Mouse (Mus musculus) ES-E14 (cell line): Measurements from ENCODE around the gene Nt5c2. TPM values are rescaled to one million over a fixed set of nuclear protein-coding genes. Genes with fewer than 3 reads are reported as not detected.
"Not testable (repeated sequence)": the region's sequence is repeated elsewhere in the genome, so short reads cannot be mapped to it uniquely, and the experiment has no call there.

ENCODE experiments used
- DNase-seq: peaks from one replicate; pipeline ENCODE4 v3.0.0-alpha.2; 2013; ENCODE audit warnings: low read depth, low spot score
- H3K27ac ChIP-seq: 2 replicates; pipeline ENCODE4 v1.5.1; 2012; ENCODE audit warnings: low read depth, mild to moderate bottlenecking, low read length, moderate library complexity, mixed read lengths; ENCODE audit not compliant: poor library complexity, insufficient read depth, severe bottlenecking
- H3K36me3 ChIP-seq: 2 replicates; pipeline ENCODE4 v1.6.1; 2012; ENCODE audit warnings: mild to moderate bottlenecking, low read length, moderate library complexity, mixed read lengths; ENCODE audit not compliant: control insufficient read depth, poor library complexity, insufficient read depth, severe bottlenecking
- H3K4me1 ChIP-seq, 2 experiments: fragments of 150-350 bp in 1 of 2; sonication (generic) in 1 of 2; 2 replicates each; pipeline ENCODE4 v1.6.1; 2012; ENCODE audit warnings: low read length in 2 of 2, mild to moderate bottlenecking in 1 of 2, mixed read lengths in 1 of 2; ENCODE audit not compliant: control insufficient read depth in 2 of 2, insufficient read depth in 2 of 2, poor library complexity in 1 of 2
- H3K4me3 ChIP-seq, 2 experiments: fragments of 150-350 bp in 1 of 2; sonication (generic) in 1 of 2; 2 replicates each; pipeline ENCODE4 v1.5.1; 2012; ENCODE audit warnings: low read length in 2 of 2, low read depth in 1 of 2, mild to moderate bottlenecking in 1 of 2, mixed read lengths in 1 of 2; ENCODE audit not compliant: insufficient read depth in 1 of 2, poor library complexity in 1 of 2, severe bottlenecking in 1 of 2
- H3K9ac ChIP-seq: 2 replicates; pipeline ENCODE4 v1.6.1; 2012; ENCODE audit warnings: low read depth, mild to moderate bottlenecking, low read length, mixed read lengths; ENCODE audit not compliant: poor library complexity, insufficient read depth, severe bottlenecking
- H3K9me3 ChIP-seq: fragments of 150-350 bp; sonication (generic); 2 replicates; pipeline ENCODE4 v1.6.1; 2012; ENCODE audit warnings: low read depth, mild to moderate bottlenecking, low read length; ENCODE audit not compliant: control insufficient read depth, insufficient read depth
- CHD2 ChIP-seq: IDR thresholded peaks from 2 replicates; pipeline ENCODE4 v1.6.1; 2014; ENCODE audit warnings: mild to moderate bottlenecking, low read depth, low read length, inconsistent platforms
- HCFC1 ChIP-seq: IDR thresholded peaks from 2 replicates; pipeline ENCODE4 v1.6.1; 2012; ENCODE audit warnings: low read length, inconsistent platforms, borderline replicate concordance; ENCODE audit not compliant: insufficient read depth
- MAFK ChIP-seq: IDR thresholded peaks from 2 replicates; pipeline ENCODE4 v1.6.1; 2014; ENCODE audit warnings: mild to moderate bottlenecking, low read depth, low read length, inconsistent platforms; ENCODE audit not compliant: insufficient read depth
- ZC3H11A ChIP-seq: IDR thresholded peaks from 2 replicates; pipeline ENCODE4 v1.6.1; 2012; ENCODE audit warnings: low read depth, mild to moderate bottlenecking, inconsistent platforms, low read length, borderline replicate concordance
- ZNF384 ChIP-seq: IDR thresholded peaks from 2 replicates; pipeline ENCODE4 v1.6.1; 2012; ENCODE audit warnings: low read depth, low read length, inconsistent platforms
- in situ Hi-C, 2 experiments: fragments of 600-800 bp; cut with MboI; formaldehyde crosslinking; loops; one replicate each; pipeline ENCODE4 v1.15.1; 2025; ENCODE audit warnings: low sequenced_read_pairs in 2 of 2, inconsistent platforms in 1 of 2; ENCODE audit not compliant: unreplicated experiment in 2 of 2
- total RNA-seq: library from RNA; depleted of rRNA; stranded (reverse); fragments of 300-350 nt; gene quantifications from 2 replicates; pipeline ENCODE4 v1.2.3, GENCODE M21; 2012

The Nt5c2 gene
- total RNA-seq, 1 experiment: 27.0 TPM

DNA sequence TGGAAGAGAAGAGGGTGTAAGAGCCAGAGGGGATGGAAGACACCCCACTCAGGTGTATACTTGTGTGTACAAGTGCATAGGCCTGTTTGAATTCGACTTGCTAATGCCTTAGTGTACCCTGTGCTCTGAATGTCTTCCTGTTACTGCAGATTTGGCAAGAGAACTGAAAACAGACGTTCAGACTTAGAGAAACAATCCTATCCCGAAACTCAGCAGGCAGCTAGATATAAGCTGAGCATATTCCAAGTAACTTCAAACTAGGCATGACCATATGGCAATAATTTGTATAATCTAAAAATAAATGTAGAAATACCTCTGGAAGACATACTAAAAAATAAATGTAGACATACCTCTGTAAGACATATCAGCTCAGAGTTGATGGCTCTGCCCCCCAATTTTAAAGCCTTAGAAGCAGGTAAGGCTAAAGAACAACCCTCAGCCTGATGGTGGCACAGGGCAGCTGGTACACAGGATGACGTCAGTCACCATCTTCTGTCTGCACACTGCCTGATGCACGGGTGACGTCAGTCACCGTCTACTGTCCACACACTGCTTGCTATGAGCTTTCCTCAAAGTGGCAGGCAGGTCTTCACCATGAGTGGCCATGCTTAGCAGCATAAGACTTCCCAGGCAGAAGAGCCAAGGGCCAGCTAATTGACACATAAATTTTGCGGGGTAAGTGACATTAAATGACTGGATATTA lies 16.6 kb downstream of the Nt5c2 start:
- H3K36me3 ChIP-seq: no peaks in the 10 kb centered on the region

GRCm38 (mm10) chr19:46996095-46996494 lies 18.9 kb downstream of the Nt5c2 start:
- Histone ChIP-seq H3K9me3 (no peaks in the 10 kb centered on the region), H3K27ac (no peak overlapping the region), H3K9ac (no peak overlapping the region), H3K4me3 (no peak overlapping the region), H3K4me1 (peaks cover 0 to 2% of the 10 kb centered on the region in 2 experiments; a peak in 1 of 4 replicates), H3K36me3 (no peaks in the 10 kb centered on the region)
- in situ Hi-C loops: loop anchor here (10.0 kb wide), 1 partner anchor 111 kb away; no protein-coding TSS in a partner anchor
- TF ChIP-seq HCFC1: no peak
- TF ChIP-seq CHD2: no peak
- TF ChIP-seq MAFK: no peak
- no peak for TF ChIP-seq ZC3H11A
- no peak for TF ChIP-seq ZNF384
- DNase-seq: no peak

More for the DNA sequence above, 16.6 kb downstream of the Nt5c2 start:
- Histone ChIP-seq H3K9ac (no peak overlapping the region), H3K27ac (no peak overlapping the region), H3K4me1 (no peaks in the 10 kb centered on the region; a peak in 1 of 4 replicates), H3K4me3 (no peak overlapping the region), H3K9me3 (no peaks in the 10 kb centered on the region)
- in situ Hi-C loops: loop anchor here (10.0 kb wide), 1 partner anchor 114 kb away; no protein-coding TSS in a partner anchor
- no peak for TF ChIP-seq MAFK
- TF ChIP-seq ZC3H11A: no peak
- no peak for TF ChIP-seq HCFC1
- no peak for TF ChIP-seq CHD2
- no peak for TF ChIP-seq ZNF384
- DNase-seq: no peak

DNA sequence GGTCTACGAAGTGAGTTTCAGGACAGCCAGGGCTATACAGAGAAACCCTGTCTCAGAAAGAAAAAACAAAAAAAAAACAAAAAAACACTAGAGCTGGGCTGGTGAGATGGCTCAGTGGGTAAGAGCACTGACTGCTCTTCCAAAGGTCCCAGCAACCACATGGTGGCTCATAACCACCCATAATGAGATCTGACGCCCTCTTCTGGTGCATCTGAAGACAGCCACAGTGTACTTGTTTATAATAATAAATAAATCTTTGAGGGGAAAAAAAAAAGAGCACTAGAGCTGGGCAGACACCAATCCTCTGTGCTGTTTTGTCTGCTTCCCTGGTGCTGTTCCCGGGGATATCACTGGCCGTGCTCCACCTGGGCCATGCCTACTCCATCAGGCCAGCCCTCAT lies 22.6 kb downstream of the Nt5c2 start:
- H3K27ac ChIP-seq, H3K4me3 ChIP-seq, H3K9ac ChIP-seq, H3K9me3 ChIP-seq, DNase-seq, H3K36me3 ChIP-seq: not testable (repeated sequence)
- peaks cover 3 to 17% of the 10 kb centered on the region in 2 experiments; a peak in 3 of 4 replicates for H3K4me1 ChIP-seq
- in situ Hi-C loops: loop anchor here (10.0 kb wide), 1 partner anchor 108 kb away; no protein-coding TSS in a partner anchor

- no peak overlapping the region for H3K9ac ChIP-seq
- H3K27ac ChIP-seq: no peak overlapping the region
- H3K9me3 ChIP-seq: no peaks in the 10 kb centered on the region
- peak; percentile 85 for DNase-seq
- in situ Hi-C loops: loop anchor here (10.0 kb wide), 1 partner anchor 106 kb away; no protein-coding TSS in a partner anchor
- H3K4me1 ChIP-seq: peaks cover 3 to 21% of the 10 kb centered on the region in 2 experiments; a peak in 3 of 4 replicates
- H3K36me3 ChIP-seq: no peaks in the 10 kb centered on the region
- TF ChIP-seq ZC3H11A (peak; percentile 93), CHD2 (no peak)
- H3K4me3 ChIP-seq: no peak overlapping the region
Measured at GRCm38 (mm10) chr19:46991145-46991544, 23.8 kb downstream of the Nt5c2 start.

DNA sequence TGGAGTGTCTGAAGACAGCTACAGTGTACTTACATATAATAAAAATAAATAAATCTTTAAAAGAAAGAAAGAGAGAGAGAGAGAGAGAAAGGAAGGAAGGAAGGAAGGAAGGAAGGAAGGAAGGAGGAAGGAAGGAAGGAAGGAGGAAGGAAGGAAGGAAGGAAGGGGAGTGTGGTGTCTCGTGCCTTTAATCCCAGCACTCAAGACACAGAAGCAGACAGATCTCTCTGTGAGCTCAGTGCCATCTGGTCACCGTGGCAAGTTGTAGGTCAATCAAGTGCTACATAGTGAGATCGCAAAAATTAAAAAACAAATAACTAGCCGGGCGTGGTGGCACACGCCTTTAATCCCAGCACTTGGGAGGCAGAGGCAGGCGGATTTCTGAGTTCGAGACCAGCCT lies 24.3 kb downstream of the Nt5c2 start:
- not testable (repeated sequence) for H3K36me3 ChIP-seq
- in situ Hi-C loops: loop anchor here (10.0 kb wide), 1 partner anchor 106 kb away; no protein-coding TSS in a partner anchor
- H3K4me1 ChIP-seq: peaks cover 3 to 21% of the 10 kb centered on the region in 2 experiments; a peak in 3 of 4 replicates

More for the DNA sequence above, 24.3 kb downstream of the Nt5c2 start:
- H3K9me3 ChIP-seq, DNase-seq, H3K9ac ChIP-seq, H3K4me3 ChIP-seq, H3K27ac ChIP-seq: not testable (repeated sequence)
